Mouse (Mus musculus) limb, embryonic 11.5 days (tissue): ENCODE data around the gene Kif20b. TPM values are rescaled to one million over a fixed set of nuclear protein-coding genes. Genes with fewer than 3 reads are reported as not detected.

Experiments
- ATAC-seq: fragments of 200-750 bp; cut with Nextera tagmentation; 2 replicates; pipeline ENCODE4 v1.8.0; 2017; ENCODE audit warnings: low read depth; ENCODE audit not compliant: insufficient number of reproducible peaks, low FRiP score, low TSS enrichment
- DNase-seq: peaks from one replicate; pipeline ENCODE4 v3.0.0-alpha.2; 2015; ENCODE audit warnings: low spot score
- H3K27ac ChIP-seq: fragments of 300-500 bp; sonication (generic); replicated peaks from 2 replicates; pipeline ENCODE4 v1.5.1; 2014; ENCODE audit warnings: low read depth, mild to moderate bottlenecking, low read length
- H3K27me3 ChIP-seq: fragments of 300-500 bp; sonication (generic); 2 replicates; pipeline ENCODE4 v1.6.1; 2014; ENCODE audit warnings: mild to moderate bottlenecking, low read length, mixed read lengths; ENCODE audit not compliant: control insufficient read depth, insufficient read depth
- H3K36me3 ChIP-seq: fragments of 300-500 bp; sonication (generic); 2 replicates; pipeline ENCODE4 v1.6.1; 2014; ENCODE audit warnings: mild to moderate bottlenecking, low read length, moderate library complexity, mixed read lengths; ENCODE audit not compliant: control insufficient read depth, insufficient read depth
- H3K4me1 ChIP-seq: fragments of 300-500 bp; sonication (generic); 2 replicates; pipeline ENCODE4 v1.6.1; 2014; ENCODE audit warnings: low read length, mixed read lengths; ENCODE audit not compliant: control insufficient read depth, insufficient read depth
- H3K4me2 ChIP-seq: fragments of 300-500 bp; sonication (generic); 2 replicates; pipeline ENCODE4 v1.6.1; 2014; ENCODE audit warnings: low read depth, mild to moderate bottlenecking, moderate library complexity; ENCODE audit not compliant: severe bottlenecking
- H3K4me3 ChIP-seq: fragments of 300-500 bp; sonication (generic); 2 replicates; pipeline ENCODE4 v1.5.1; 2014; ENCODE audit warnings: low read depth, low read length
- H3K9ac ChIP-seq: fragments of 300-500 bp; sonication (generic); 2 replicates; pipeline ENCODE4 v1.6.1; 2014; ENCODE audit warnings: mild to moderate bottlenecking, low read length
- H3K9me3 ChIP-seq: fragments of 300-500 bp; sonication (generic); 2 replicates; pipeline ENCODE4 v1.6.1; 2016; ENCODE audit warnings: low read length; ENCODE audit not compliant: control insufficient read depth
- WGBS: fragments of 180-500 bp; shearing (Covaris S2); extraction: QIAGEN DNeasy Blood & Tissue Kit; methylation state at CpG from one replicate; pipeline ENCODE4 v1.1.7; 2014; 5-methylcytosine and 5-hydroxymethylcytosine counted together
- polyA plus RNA-seq: library from polyadenylated mRNA; unstranded; fragments of >200 nt; fragmentation: Nextera tagmentation; extraction: Ambion mirVana; gene quantifications from 2 replicates; pipeline ENCODE4 v1.2.1, GENCODE M21; 2014

The Kif20b gene
- polyA plus RNA-seq, 1 experiment from 2014 or later: 77.8 TPM

DNA sequence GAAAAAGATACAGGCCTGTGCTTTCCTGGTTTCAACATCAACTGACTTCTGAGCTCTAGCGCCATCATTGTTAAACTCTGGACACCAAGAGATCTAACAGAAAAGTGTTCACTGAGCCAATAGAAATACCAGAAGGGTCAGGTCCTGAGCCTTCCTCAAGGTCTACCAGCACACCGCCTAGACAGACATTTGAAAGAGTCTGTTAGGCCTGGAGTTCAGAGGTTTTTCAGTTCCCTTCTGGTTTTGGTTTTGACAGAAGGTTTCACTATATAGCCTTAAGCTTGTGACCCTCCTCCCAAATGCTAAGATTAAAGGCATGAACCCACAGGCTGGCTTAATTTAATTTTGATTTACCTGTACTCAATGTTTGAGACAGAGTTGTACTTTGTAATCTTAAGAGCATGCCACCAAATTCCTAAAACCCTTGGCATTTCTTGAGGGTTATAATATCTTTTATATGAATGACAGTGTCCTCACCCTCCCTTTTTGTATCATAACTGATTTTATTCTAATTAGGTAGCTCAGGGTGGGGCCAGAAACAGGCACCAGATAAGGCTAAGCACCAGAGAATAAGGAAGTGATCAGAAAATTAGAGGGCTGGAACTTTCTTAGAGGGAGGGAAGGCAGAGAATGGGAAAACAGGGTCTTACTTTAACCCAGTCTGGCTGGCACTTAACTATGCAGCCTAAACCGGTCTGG, 38.5 kb upstream of the Kif20b start:
- no peak overlapping the region for H3K4me3 ChIP-seq
- WGBS: 76% methylated on average over 3 of the region's 3 CpGs
- ATAC-seq (no peak), DNase-seq (no peak)
- no peak overlapping the region for H3K4me2 ChIP-seq
- no peak overlapping the region for H3K27ac ChIP-seq
- no peaks in the 10 kb centered on the region for H3K9me3 ChIP-seq
- no peak overlapping the region for H3K9ac ChIP-seq
- H3K27me3 ChIP-seq: no peaks in the 10 kb centered on the region
- H3K36me3 ChIP-seq: no peaks in the 10 kb centered on the region
- 0 out of 2 replicates have a peak, but pooled peaks cover 4% of the 10 kb centered on the region for H3K4me1 ChIP-seq

- H3K9ac ChIP-seq: no peak overlapping the region
- H3K36me3 ChIP-seq: no peaks in the 10 kb centered on the region
- WGBS: 91% methylated on average over 4 of the region's 4 CpGs
- H3K4me3 ChIP-seq: no peak overlapping the region
- no peak overlapping the region for H3K4me2 ChIP-seq
- no peaks in the 10 kb centered on the region for H3K9me3 ChIP-seq
- ATAC-seq (no peak), DNase-seq (no peak)
- H3K4me1 ChIP-seq: no peaks in the 10 kb centered on the region
- H3K27ac ChIP-seq: no peak overlapping the region
- no peaks in the 10 kb centered on the region for H3K27me3 ChIP-seq
Observed at GRCm38 (mm10) chr19:34886324-34886723, 35.8 kb upstream of the Kif20b start.

DNA sequence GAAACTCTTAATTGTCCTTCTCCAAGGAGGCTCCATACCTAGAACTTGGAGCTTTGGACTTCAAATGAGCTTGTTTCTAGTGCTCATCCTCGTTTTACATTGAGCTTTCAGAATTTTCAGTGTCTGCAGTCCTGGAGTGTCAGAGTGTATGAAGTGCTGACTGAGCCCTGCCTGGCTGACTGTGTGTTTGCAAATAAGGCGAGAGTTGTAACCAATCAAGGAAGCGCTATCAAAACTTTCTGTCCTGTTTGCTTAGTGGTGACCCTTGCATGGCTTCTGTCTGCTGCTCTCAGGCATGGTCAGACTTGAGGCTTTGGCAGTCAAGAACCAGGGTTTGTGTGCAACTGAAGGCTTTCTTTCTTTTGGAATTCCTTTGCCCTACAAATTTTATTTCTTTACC, 31.2 kb upstream of the Kif20b start:
- no peak overlapping the region for H3K9ac ChIP-seq
- H3K27ac ChIP-seq: no peak overlapping the region
- H3K4me2 ChIP-seq: no peak overlapping the region
- no peak overlapping the region for H3K4me3 ChIP-seq
- no peaks in the 10 kb centered on the region for H3K4me1 ChIP-seq
- WGBS: 64% methylated on average over 3 of the region's 3 CpGs
- DNase-seq: no peak
- no peaks in the 10 kb centered on the region for H3K9me3 ChIP-seq
- no peaks in the 10 kb centered on the region for H3K36me3 ChIP-seq
- ATAC-seq: no peak
- H3K27me3 ChIP-seq: no peaks in the 10 kb centered on the region

GRCm38 (mm10) chr19:34891590-34891989, 30.6 kb upstream of the Kif20b start:
- no peaks in the 10 kb centered on the region for H3K36me3 ChIP-seq
- H3K4me1 ChIP-seq: no peaks in the 10 kb centered on the region
- no peak overlapping the region for H3K27ac ChIP-seq
- DNase-seq: no peak
- no peaks in the 10 kb centered on the region for H3K27me3 ChIP-seq
- H3K9ac ChIP-seq: no peak overlapping the region
- WGBS: 78% methylated on average over 1 of the region's 1 CpGs
- no peaks in the 10 kb centered on the region for H3K9me3 ChIP-seq
- no peak overlapping the region for H3K4me3 ChIP-seq
- no peak for ATAC-seq
- no peak overlapping the region for H3K4me2 ChIP-seq

GRCm38 (mm10) chr19:34895082-34895481, 27.1 kb upstream of the Kif20b start:
- DNase-seq (no peak), ATAC-seq (no peak)
- Histone ChIP-seq H3K27me3 (no peaks in the 10 kb centered on the region), H3K36me3 (no peaks in the 10 kb centered on the region), H3K4me3 (no peak overlapping the region), H3K9me3 (no peaks in the 10 kb centered on the region), H3K9ac (no peak overlapping the region), H3K27ac (no peak overlapping the region), H3K4me1 (no peaks in the 10 kb centered on the region), H3K4me2 (no peak overlapping the region)
- 81% methylated on average over 4 of the region's 4 CpGs for WGBS

- H3K27ac ChIP-seq: no peak overlapping the region
- H3K9me3 ChIP-seq: no peaks in the 10 kb centered on the region
- no peaks in the 10 kb centered on the region for H3K36me3 ChIP-seq
- WGBS: 92% methylated on average over 15 of the region's 15 CpGs
- no peak for ATAC-seq
- H3K4me2 ChIP-seq: no peak overlapping the region
- no peaks in the 10 kb centered on the region for H3K27me3 ChIP-seq
- no peaks in the 10 kb centered on the region for H3K4me1 ChIP-seq
- no peak for DNase-seq
- H3K9ac ChIP-seq: no peak overlapping the region
- H3K4me3 ChIP-seq: no peak overlapping the region
Observed at GRCm38 (mm10) chr19:34897082-34897965, 24.8 kb upstream of the Kif20b start.

GRCm38 (mm10) chr19:34898941-34899340, 23.2 kb upstream of the Kif20b start:
- Histone ChIP-seq H3K4me2 (no peak overlapping the region), H3K36me3 (no peaks in the 10 kb centered on the region), H3K9me3 (no peaks in the 10 kb centered on the region), H3K27ac (no peak overlapping the region), H3K9ac (no peak overlapping the region), H3K27me3 (no peaks in the 10 kb centered on the region), H3K4me3 (no peak overlapping the region), H3K4me1 (no peaks in the 10 kb centered on the region)
- ATAC-seq (no peak), DNase-seq (no peak)
- WGBS: 90% methylated on average over 4 of the region's 4 CpGs

DNA sequence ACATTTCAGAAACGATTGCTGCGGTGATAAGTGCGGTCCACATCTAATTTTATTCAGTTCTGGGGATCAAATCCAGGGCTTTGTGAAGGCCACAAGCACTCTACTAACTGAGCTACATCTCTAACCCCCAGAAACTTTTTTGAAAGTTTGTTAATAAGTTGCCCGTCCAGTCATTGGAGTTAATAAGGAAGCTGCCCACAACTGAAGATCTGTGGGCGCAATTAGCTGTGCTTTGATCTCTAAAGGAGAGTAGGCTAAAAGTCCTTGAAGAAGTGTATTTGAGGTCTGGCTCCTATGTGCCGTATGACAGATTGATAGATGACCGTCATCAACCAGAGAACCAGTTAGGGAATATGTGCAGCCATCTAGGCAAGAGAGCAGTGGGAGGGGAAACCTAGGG, 20.9 kb upstream of the Kif20b start:
- DNase-seq: no peak
- Histone ChIP-seq H3K4me1 (no peaks in the 10 kb centered on the region), H3K36me3 (no peaks in the 10 kb centered on the region), H3K4me3 (no peak overlapping the region), H3K27ac (no peak overlapping the region), H3K27me3 (no peaks in the 10 kb centered on the region), H3K9me3 (no peaks in the 10 kb centered on the region), H3K9ac (no peak overlapping the region), H3K4me2 (no peak overlapping the region)
- no peak for ATAC-seq
- WGBS: 63% methylated on average over 7 of the region's 7 CpGs
